Comparison of ENCODE assay signal across 19 mouse cellular contexts in the genomic region with DNA sequence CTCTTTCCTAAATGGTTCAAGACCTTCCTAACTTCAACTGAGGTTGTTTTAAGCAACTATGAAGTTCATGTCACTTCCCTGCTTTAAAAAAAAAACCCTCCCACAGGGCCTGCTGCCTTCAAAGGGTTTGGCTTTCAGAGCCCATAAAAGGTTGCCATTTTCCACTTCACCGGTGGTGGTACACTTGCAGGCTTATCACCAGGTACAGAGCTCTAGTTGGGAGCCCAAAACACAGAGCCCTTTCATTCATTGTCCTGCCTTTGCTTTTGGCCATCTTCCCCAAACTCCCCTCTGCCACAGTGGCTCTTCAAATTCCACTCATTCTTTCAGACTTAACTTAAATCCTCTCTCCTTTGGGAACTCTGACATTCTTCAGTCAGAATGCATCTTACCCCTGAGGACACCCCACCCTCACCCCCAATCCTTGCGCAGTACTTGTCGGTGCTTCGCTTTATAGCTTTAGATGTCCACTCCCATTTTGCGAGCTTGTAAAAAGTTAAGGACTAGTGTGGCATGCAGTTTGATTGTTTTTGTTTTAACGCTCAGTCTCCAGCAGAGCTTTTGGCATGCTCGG.
DNase-seq lines count a peak whose midpoint lies in the region; ATAC-seq and TF ChIP-seq lines count a peak whose summit lies in the region.
"Had no signal": no experiment of that assay in that cellular context is flagged by ENCODE, and none has a peak within 500 bp of the region (broad histone marks: within the 10 kb centered on the region; RNA-seq: fewer than 3 reads in every experiment).

No protein-coding gene starts in this region.

- no peaks in the 10 kb centered on the region for H3K36me3 ChIP-seq in lung, embryonic 14.5 days (ENCODE audit: insufficient read depth)
- peaks cover 11% of the 10 kb centered on the region; the same call in 1 of the 2 replicates for H3K36me3 ChIP-seq in embryonic facial prominence, embryonic 13.5 days
- peaks cover 13% of the 10 kb centered on the region for H3K36me3 ChIP-seq in limb, embryonic 12.5 days
- no peaks in the 10 kb centered on the region for H3K36me3 ChIP-seq in liver, embryonic 12.5 days
- H3K36me3 ChIP-seq: forebrain, embryonic 12.5 days; hindbrain, embryonic 10.5 days; stomach, embryonic 15.5 days had no signal

- H3K4me3 ChIP-seq in lung, embryonic 14.5 days (ENCODE audit: low read depth, low read length), result no peak overlapping the region
- H3K4me3 ChIP-seq in embryonic facial prominence, embryonic 13.5 days, result no peak overlapping the region
- H3K4me3 ChIP-seq in limb, embryonic 12.5 days (replicated peaks), result no peak overlapping the region
- H3K4me3 ChIP-seq in liver, embryonic 12.5 days, result no peak overlapping the region
- H3K4me3 ChIP-seq: forebrain, embryonic 12.5 days; heart, embryonic 10.5 days; hindbrain, embryonic 10.5 days; stomach, embryonic 15.5 days had no signal

- H3K9me3 ChIP-seq in lung, embryonic 14.5 days (ENCODE audit: low read depth, low read length), result no peaks in the 10 kb centered on the region
- H3K9me3 ChIP-seq in embryonic facial prominence, embryonic 13.5 days, result no peaks in the 10 kb centered on the region
- no peaks in the 10 kb centered on the region for H3K9me3 ChIP-seq in limb, embryonic 12.5 days
- no peaks in the 10 kb centered on the region for H3K9me3 ChIP-seq in liver, embryonic 12.5 days (replicated peaks)
- H3K9me3 ChIP-seq: forebrain, embryonic 12.5 days; heart, embryonic 10.5 days; hindbrain, embryonic 10.5 days; stomach, embryonic 15.5 days had no signal

- H3K9ac ChIP-seq in lung, embryonic 14.5 days, result no peak overlapping the region
- no peak overlapping the region for H3K9ac ChIP-seq in embryonic facial prominence, embryonic 13.5 days
- no peak overlapping the region for H3K9ac ChIP-seq in limb, embryonic 12.5 days (replicated peaks)
- H3K9ac ChIP-seq in liver, embryonic 12.5 days, result no peak overlapping the region
- H3K9ac ChIP-seq: forebrain, embryonic 12.5 days; stomach, embryonic 15.5 days had no signal

- no peaks in the 10 kb centered on the region for H3K27me3 ChIP-seq in lung, embryonic 14.5 days (ENCODE audit: insufficient read depth, low read length)
- H3K27me3 ChIP-seq in embryonic facial prominence, embryonic 13.5 days, result no peaks in the 10 kb centered on the region; the same call in 1 of the 2 replicates
- H3K27me3 ChIP-seq in limb, embryonic 12.5 days, result no peaks in the 10 kb centered on the region
- no peaks in the 10 kb centered on the region for H3K27me3 ChIP-seq in liver, embryonic 12.5 days (replicated peaks)
- H3K27me3 ChIP-seq: forebrain, embryonic 12.5 days; stomach, embryonic 15.5 days had no signal

- peak overlapping the region; percentile 36; the same call in 1 of the 2 replicates for H3K27ac ChIP-seq in lung, embryonic 14.5 days (ENCODE audit: low read depth)
- peak overlapping the region; percentile 60 for H3K27ac ChIP-seq in embryonic facial prominence, embryonic 13.5 days
- peak overlapping the region; percentile 70 for H3K27ac ChIP-seq in limb, embryonic 12.5 days
- no peak overlapping the region for H3K27ac ChIP-seq in liver, embryonic 12.5 days
- H3K27ac ChIP-seq: forebrain, embryonic 12.5 days; heart, embryonic 10.5 days; hindbrain, embryonic 10.5 days; hindbrain, postnatal 0 days; kidney, postnatal 0 days; stomach, embryonic 15.5 days had no signal

- no peaks in the 10 kb centered on the region for H3K4me1 ChIP-seq in lung, embryonic 14.5 days (ENCODE audit: insufficient read depth)
- H3K4me1 ChIP-seq in embryonic facial prominence, embryonic 13.5 days, result peaks cover 41% of the 10 kb centered on the region
- peaks cover 37% of the 10 kb centered on the region for H3K4me1 ChIP-seq in limb, embryonic 12.5 days (replicated peaks)
- H3K4me1 ChIP-seq in liver, embryonic 12.5 days, result no peaks in the 10 kb centered on the region
- H3K4me1 ChIP-seq: stomach, embryonic 15.5 days had no signal

- peak; percentile 49; the same call in 1 of the 2 replicates for ATAC-seq in lung, embryonic 14.5 days (ENCODE audit: insufficient read depth)
- ATAC-seq in embryonic facial prominence, embryonic 13.5 days (ENCODE audit: insufficient number of reproducible peaks, insufficient read depth, low FRiP score, low TSS enrichment, low read depth), result no peak
- ATAC-seq in limb, embryonic 12.5 days (ENCODE audit: insufficient number of reproducible peaks, insufficient read depth, low FRiP score, low TSS enrichment, low read depth), result peak; percentile 60; the same call in 1 of the 2 replicates
- ATAC-seq in liver, embryonic 12.5 days, result no peak
- ATAC-seq: hindbrain, postnatal 0 days; intestine, postnatal 0 days had no signal

- H3K4me2 ChIP-seq in lung, embryonic 14.5 days, result no peak overlapping the region
- no peak overlapping the region for H3K4me2 ChIP-seq in embryonic facial prominence, embryonic 13.5 days
- H3K4me2 ChIP-seq in limb, embryonic 12.5 days, result peak overlapping the region; percentile 28
- H3K4me2 ChIP-seq in liver, embryonic 12.5 days, result no peak overlapping the region
- H3K4me2 ChIP-seq: forebrain, embryonic 12.5 days; liver, embryonic 11.5 days; stomach, embryonic 15.5 days had no signal

- WGBS in lung, embryonic 14.5 days, result 57% methylated on average over 7 of the region's 7 CpGs
- WGBS in embryonic facial prominence, embryonic 13.5 days, result 34% methylated on average over 7 of the region's 7 CpGs
- WGBS in limb, embryonic 12.5 days, result 14% methylated on average over 7 of the region's 7 CpGs
- WGBS in liver, embryonic 12.5 days (ENCODE audit: insufficient replicate concordance), result 73% methylated on average over 7 of the region's 7 CpGs

- peak; percentile 45 for DNase-seq in lung, embryonic 14.5 days
- DNase-seq in lung, postnatal 36 days, result no peak
- DNase-seq in R1 (ENCODE audit: low read depth, low spot score), result peak; percentile 12
- DNase-seq in retina, postnatal 1 day, result no peak
- DNase-seq: adrenal gland, postnatal 36 days; cerebellum, adult 11-12 months; cerebellum, postnatal 36 days; lung, postnatal 14 days had no signal

- TF ChIP-seq CTCF in lung, embryonic 14.5 days (IDR thresholded peaks at IDR 0.05; ENCODE audit: low read depth), result no peak

Comparison
In these comparisons a context has a peak if more than half of its experiments do, and no peak if none do; other contexts are left out.
1. DNase-seq: peak in lung, embryonic 14.5 days (single experiment) and R1 (single experiment); none in lung, postnatal 36 days (single experiment) and retina, postnatal 1 day (single experiment).
2. ATAC-seq: peak in lung, embryonic 14.5 days (single experiment) and limb, embryonic 12.5 days (single experiment); none in embryonic facial prominence, embryonic 13.5 days (single experiment) and liver, embryonic 12.5 days (single experiment).